Mouse (Mus musculus) urinary bladder, adult 2 months (tissue): ENCODE measurements around the gene Pip5k1a. TPM values are rescaled to one million over a fixed set of nuclear protein-coding genes. Genes with fewer than 3 reads are reported as not detected.
"Not testable (repeated sequence)": the region's sequence is repeated elsewhere in the genome, so short reads cannot be mapped to it uniquely, and the experiment has no call there.

Source experiments
- DNase-seq: peaks from one replicate; pipeline ENCODE4 v3.0.0; 2022; ENCODE audit warnings: low spot score
- polyA plus RNA-seq: library from polyadenylated mRNA; depleted of rRNA; stranded (reverse); fragments of >200 nt; gene quantifications from 2 replicates; pipeline ENCODE4 v1.2.3, GENCODE M21; 2012; rRNA removed

The Pip5k1a gene
- polyA plus RNA-seq = 27.2 and 28.2 TPM in 2 replicates

GRCm38 (mm10) chr3:95106338-95107117, at the start of gene Pip5k1a:
Gene Pip5k1a (minus strand): TSS chr3:95106930.
- DNase-seq = peak; percentile 85

GRCm38 (mm10) chr3:95153874-95154273, 47.1 kb upstream of the Pip5k1a start:
- DNase-seq = no peak

- no peak for DNase-seq
Measured at GRCm38 (mm10) chr3:95147924-95148323, 41.2 kb upstream of the Pip5k1a start.

GRCm38 (mm10) chr3:95142617-95143011, 35.9 kb upstream of the Pip5k1a start:
- DNase-seq = peak; percentile 71

GRCm38 (mm10) chr3:95141952-95142616, 35.4 kb upstream of the Pip5k1a start, which contains the start of gene Tnfaip8l2:
Gene Tnfaip8l2 (minus strand): TSS chr3:95142360.
- DNase-seq = no peak

GRCm38 (mm10) chr3:95141474-95141873, 34.7 kb upstream of the Pip5k1a start:
- no peak for DNase-seq

- no peak for DNase-seq
Measured at GRCm38 (mm10) chr3:95140795-95141194, 34.1 kb upstream of the Pip5k1a start.

GRCm38 (mm10) chr3:95140289-95140595, 33.5 kb upstream of the Pip5k1a start:
- DNase-seq = no peak

- no peak for DNase-seq
Measured at GRCm38 (mm10) chr3:95139586-95140288, 33.0 kb upstream of the Pip5k1a start.

GRCm38 (mm10) chr3:95136336-95136735, 29.6 kb upstream of the Pip5k1a start:
- DNase-seq = no peak

GRCm38 (mm10) chr3:95135433-95136052, 28.8 kb upstream of the Pip5k1a start:
- DNase-seq = no peak

GRCm38 (mm10) chr3:95135023-95135422, 28.3 kb upstream of the Pip5k1a start:
- no peak for DNase-seq

- not testable (repeated sequence) for DNase-seq
Measured at GRCm38 (mm10) chr3:95134133-95134532, 27.4 kb upstream of the Pip5k1a start.

- no peak for DNase-seq
Measured at GRCm38 (mm10) chr3:95133680-95134101, 27.0 kb upstream of the Pip5k1a start, which contains the start of the genes Scnm1 and Lysmd1. Gene Scnm1 (minus strand): TSS chr3:95134011. Gene Lysmd1 (plus strand): TSS chr3:95134088.

- no peak for DNase-seq
Measured at GRCm38 (mm10) chr3:95133176-95133575, 26.4 kb upstream of the Pip5k1a start.

- DNase-seq = not testable (repeated sequence)
Measured at GRCm38 (mm10) chr3:95132389-95132788, 25.7 kb upstream of the Pip5k1a start.

- no peak for DNase-seq
Measured at GRCm38 (mm10) chr3:95130081-95130480, 23.4 kb upstream of the Pip5k1a start.

- DNase-seq = no peak
Measured at GRCm38 (mm10) chr3:95129226-95129651, 22.5 kb upstream of the Pip5k1a start.

- DNase-seq = no peak
Measured at GRCm38 (mm10) chr3:95124972-95125371, 18.2 kb upstream of the Pip5k1a start.

GRCm38 (mm10) chr3:95124246-95124645, 17.5 kb upstream of the Pip5k1a start, which contains the start of gene Tmod4:
Gene Tmod4 (plus strand): TSS chr3:95124476.
- no peak for DNase-seq

GRCm38 (mm10) chr3:95121580-95121979, 14.8 kb upstream of the Pip5k1a start:
- no peak for DNase-seq

GRCm38 (mm10) chr3:95117751-95118150, 11.0 kb upstream of the Pip5k1a start:
- DNase-seq = no peak
